Mouse (Mus musculus) testis, adult 2 months (tissue): ENCODE results near the gene Zfp346. TPM values are rescaled to one million over a fixed set of nuclear protein-coding genes. Genes with fewer than 3 reads are reported as not detected.

Experiments
- H3K27ac ChIP-seq: fragments of 200-500 bp; 2 replicates; pipeline ENCODE4 v1.5.1; 2012; ENCODE audit warnings: low read depth, low read length; ENCODE audit not compliant: control insufficient read depth, insufficient read depth
- H3K27me3 ChIP-seq: fragments of 200-500 bp; 2 replicates; pipeline ENCODE4 v1.6.1; 2012; ENCODE audit warnings: mild to moderate bottlenecking, low read length, moderate library complexity; ENCODE audit not compliant: control insufficient read depth, insufficient read depth
- H3K36me3 ChIP-seq: fragments of 200-500 bp; 2 replicates; pipeline ENCODE4 v1.6.1; 2012; ENCODE audit warnings: mild to moderate bottlenecking, low read length; ENCODE audit not compliant: control insufficient read depth, insufficient read depth
- H3K4me1 ChIP-seq: fragments of 200-500 bp; 2 replicates; pipeline ENCODE4 v1.6.1; 2012; ENCODE audit warnings: low read length; ENCODE audit not compliant: control insufficient read depth, insufficient read depth
- H3K4me3 ChIP-seq: fragments of 200-500 bp; 2 replicates; pipeline ENCODE4 v1.5.1; 2012; ENCODE audit warnings: low read depth, mild to moderate bottlenecking, low read length, moderate library complexity, mixed read lengths; ENCODE audit not compliant: control insufficient read depth
- CTCF ChIP-seq: fragments of 200-500 bp; IDR thresholded peaks from 2 replicates; pipeline ENCODE4 v1.5.1; 2012; ENCODE audit warnings: low read depth, mild to moderate bottlenecking, inconsistent platforms, low read length, moderate library complexity; ENCODE audit not compliant: control insufficient read depth, insufficient read depth, insufficient replicate concordance
- POLR2A ChIP-seq: fragments of 200-500 bp; IDR thresholded peaks from 2 replicates; pipeline ENCODE4 v1.6.1; 2012; ENCODE audit warnings: low read depth, mild to moderate bottlenecking, inconsistent platforms, low read length, moderate library complexity; ENCODE audit not compliant: control insufficient read depth
- polyA plus RNA-seq: library from polyadenylated mRNA; depleted of rRNA; stranded (reverse); fragments of >200 nt; gene quantifications from 2 replicates; pipeline ENCODE4 v1.2.3, GENCODE M21; 2012

The Zfp346 gene
- polyA plus RNA-seq, 1 experiment: 27.4 TPM

DNA sequence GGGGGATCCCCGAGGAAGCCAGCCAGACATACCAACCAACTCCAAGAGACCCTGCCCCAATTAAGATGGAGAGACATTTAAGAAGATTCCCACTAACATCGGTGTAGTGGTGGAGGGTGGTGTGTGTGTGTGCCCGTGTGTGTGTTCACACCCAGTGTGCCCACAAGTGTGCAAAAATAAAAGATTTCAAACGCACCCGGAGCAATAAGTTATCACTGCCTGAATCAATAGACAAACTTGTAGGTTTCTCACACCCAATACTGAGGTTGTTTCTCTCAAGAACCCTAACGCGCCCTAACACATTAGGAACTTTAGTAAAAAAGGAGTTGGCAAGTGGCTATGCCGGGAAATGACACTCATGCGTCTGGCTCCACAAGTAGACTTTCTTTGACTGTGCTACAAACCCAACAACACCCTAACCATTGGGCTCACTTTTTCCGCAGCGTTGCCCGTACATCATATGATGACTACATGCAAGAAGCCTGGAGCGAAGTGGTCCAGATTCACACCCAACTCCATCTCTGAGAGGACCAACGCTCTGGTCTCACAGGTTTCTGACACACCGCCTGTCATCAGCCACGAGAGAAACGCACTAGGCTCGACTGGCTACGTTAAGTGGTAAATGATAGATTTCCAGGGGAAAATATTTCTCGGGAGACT, 5.9 kb upstream of the Zfp346 start:
- no peak for TF ChIP-seq CTCF
- no peak for TF ChIP-seq POLR2A
- peak overlapping the region; percentile 93 for H3K27ac ChIP-seq
- peak overlapping the region; percentile 96 for H3K4me3 ChIP-seq
- H3K4me1 ChIP-seq: peaks cover 7% of the 10 kb centered on the region
- no peaks in the 10 kb centered on the region for H3K36me3 ChIP-seq
- H3K27me3 ChIP-seq: no peaks in the 10 kb centered on the region

DNA sequence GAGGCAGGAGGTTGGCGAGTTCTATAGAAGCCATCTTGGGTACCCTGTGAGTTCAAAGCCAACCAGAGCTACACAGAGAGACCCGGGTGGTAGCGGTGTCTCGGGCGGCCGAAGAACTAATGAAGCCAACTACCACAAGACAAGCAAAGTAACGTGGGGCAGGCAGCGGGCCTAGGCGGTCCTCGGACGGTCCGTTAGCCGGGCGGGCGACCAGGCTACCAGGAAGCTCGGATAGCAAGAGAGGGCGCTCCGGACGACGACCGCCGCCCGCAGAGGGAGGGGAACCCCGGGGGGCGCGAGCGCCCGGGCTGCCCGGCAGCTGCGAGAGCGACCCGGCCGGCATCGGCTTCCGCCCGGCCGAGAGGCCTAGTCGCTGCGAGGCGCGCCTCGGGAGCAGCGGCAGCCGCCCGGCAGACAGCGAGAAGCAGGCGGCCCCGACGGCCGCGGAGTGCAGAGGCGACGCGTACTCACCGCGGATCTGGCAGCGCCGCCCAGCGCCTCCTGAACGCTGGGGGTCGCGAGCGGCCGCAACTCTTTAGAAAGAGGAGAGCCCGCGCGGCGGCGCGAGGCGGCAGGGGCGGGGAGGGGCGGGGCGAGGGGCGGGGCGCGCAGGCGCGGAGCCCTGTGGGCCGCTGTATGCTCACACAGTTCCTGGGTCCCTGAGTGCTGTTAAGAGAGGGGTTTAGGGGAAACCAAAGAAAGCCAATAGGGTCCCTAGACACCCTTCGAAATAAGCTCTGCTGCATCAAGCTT, 5.2 kb upstream of the Zfp346 start, which contains the start of gene Uimc1:
Gene Uimc1 (minus strand): TSS at position 575 of the 753 bp plus-strand sequence.
- peak within 1 kb of the TSS; percentile 93 for H3K27ac ChIP-seq
- peak within 1 kb of the TSS; percentile 96 for H3K4me3 ChIP-seq
- peaks cover 7% of the 10 kb centered on the region for H3K4me1 ChIP-seq
- H3K27me3 ChIP-seq: no peaks in the 10 kb centered on the region
- TF ChIP-seq CTCF: no peak
- peak; percentile 73 for TF ChIP-seq POLR2A
- no peaks in the 10 kb centered on the region for H3K36me3 ChIP-seq

DNA sequence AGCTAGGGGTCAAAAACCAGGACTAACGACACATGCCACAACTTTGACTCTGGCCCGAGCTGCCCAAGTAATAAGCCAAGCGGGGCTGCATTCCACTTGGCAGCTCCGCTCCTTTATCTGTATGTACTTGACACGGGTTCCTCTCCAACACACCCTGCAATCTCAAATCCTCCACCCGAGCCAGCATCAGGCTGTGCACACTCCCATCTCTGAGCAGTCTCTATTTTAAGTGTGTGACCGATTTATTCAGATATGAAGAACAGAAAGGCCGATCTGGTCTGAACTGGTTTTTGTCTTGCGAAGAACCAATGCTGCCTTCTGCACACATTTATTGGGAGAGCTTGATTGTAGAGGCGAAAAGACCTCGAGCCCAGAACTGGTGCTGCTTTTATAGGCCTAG, 3.5 kb upstream of the Zfp346 start:
- Histone ChIP-seq H3K4me3 (no peak overlapping the region), H3K27ac (no peak overlapping the region), H3K27me3 (no peaks in the 10 kb centered on the region), H3K4me1 (peaks cover 12% of the 10 kb centered on the region), H3K36me3 (no peaks in the 10 kb centered on the region; the same call in 1 of the 2 replicates)
- TF ChIP-seq POLR2A (no peak), CTCF (no peak)

DNA sequence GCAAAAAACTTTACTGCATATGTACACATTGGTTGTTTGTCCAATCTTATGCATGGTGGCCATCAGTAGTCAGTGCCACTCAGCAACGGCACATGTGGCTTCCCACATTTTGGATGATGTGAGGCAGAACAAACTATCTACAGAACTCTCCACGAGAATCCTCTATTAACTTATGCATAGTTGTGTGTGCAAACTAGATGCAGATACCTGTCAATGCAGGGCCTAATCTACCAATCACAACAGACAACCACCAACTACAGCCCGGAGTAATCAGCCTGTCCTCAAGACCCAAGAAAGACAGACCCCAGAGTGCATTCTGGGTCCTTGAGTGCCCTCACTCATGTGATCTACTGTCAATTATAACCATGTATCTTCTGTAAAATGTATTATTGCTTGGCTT, 2.7 kb upstream of the Zfp346 start:
- TF ChIP-seq CTCF (no peak), POLR2A (no peak)
- Histone ChIP-seq H3K27me3 (no peaks in the 10 kb centered on the region), H3K4me1 (peaks cover 12% of the 10 kb centered on the region), H3K27ac (no peak overlapping the region), H3K36me3 (no peaks in the 10 kb centered on the region; the same call in 1 of the 2 replicates), H3K4me3 (no peak overlapping the region)

DNA sequence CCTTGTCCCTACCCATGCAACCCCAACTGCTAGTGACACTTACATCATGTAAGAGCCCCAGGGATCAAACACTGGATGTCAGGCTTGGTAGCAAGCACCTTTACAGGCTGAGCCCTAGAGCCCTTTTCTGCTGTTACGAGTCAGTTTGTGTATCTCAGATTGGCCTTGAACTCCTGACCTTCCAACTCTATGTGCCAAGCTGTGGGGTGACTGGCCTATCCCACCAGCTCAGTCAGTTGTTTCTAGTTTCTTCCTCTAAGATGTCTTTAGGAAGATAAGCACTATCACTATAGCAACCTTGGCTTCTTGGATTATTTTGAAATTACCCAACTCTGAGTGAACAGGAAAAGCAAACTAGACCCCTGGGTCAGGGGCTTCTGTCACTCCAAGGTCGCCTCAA, 1.8 kb upstream of the Zfp346 start:
- peaks cover 12% of the 10 kb centered on the region for H3K4me1 ChIP-seq
- peaks cover 1% of the 10 kb centered on the region; the same call in 1 of the 2 replicates for H3K36me3 ChIP-seq
- TF ChIP-seq CTCF (no peak), POLR2A (no peak)
- no peak overlapping the region for H3K4me3 ChIP-seq
- H3K27me3 ChIP-seq: no peaks in the 10 kb centered on the region
- no peak overlapping the region for H3K27ac ChIP-seq

DNA sequence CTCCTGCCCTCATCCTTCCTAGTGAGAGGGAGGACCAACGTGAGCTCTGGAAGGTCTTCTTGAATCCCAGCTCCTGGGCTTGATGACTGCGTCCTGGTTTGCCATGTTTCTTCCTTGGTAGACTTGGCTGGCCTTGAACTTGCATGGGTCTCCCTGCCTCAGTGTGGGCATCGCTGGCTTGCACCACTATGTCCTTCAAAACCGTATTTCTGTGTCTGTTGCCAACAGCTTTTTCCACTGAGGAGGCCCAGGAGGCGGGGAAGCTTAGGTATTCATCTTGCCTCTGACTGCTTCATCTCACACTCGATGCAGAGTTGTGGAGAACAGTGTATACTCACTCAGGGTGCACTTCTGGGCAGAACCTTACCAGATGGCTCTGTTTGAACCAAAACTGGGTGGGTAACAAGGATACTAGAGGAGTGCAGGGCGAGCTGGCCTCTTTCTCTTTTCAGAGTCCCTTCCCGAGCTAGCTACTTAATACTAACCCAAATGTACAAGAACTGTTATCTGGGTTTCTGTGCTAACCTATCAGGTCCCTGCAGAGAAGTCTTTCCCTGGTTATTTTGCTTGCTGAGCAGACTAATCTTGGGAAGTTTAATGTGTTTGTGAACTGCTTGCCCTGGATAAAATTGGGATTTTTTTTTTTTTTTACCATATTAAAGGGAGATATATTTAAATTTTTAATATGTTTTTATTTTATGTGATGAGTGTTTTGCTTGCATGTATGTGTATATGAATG, 1.0 kb downstream of the Zfp346 start:
- Histone ChIP-seq H3K36me3 (peaks cover 1% of the 10 kb centered on the region; the same call in 1 of the 2 replicates), H3K27me3 (no peaks in the 10 kb centered on the region), H3K4me1 (peaks cover 5% of the 10 kb centered on the region), H3K27ac (peak overlapping the region; percentile 85), H3K4me3 (peak overlapping the region; percentile 89)
- TF ChIP-seq CTCF (no peak), POLR2A (no peak)

DNA sequence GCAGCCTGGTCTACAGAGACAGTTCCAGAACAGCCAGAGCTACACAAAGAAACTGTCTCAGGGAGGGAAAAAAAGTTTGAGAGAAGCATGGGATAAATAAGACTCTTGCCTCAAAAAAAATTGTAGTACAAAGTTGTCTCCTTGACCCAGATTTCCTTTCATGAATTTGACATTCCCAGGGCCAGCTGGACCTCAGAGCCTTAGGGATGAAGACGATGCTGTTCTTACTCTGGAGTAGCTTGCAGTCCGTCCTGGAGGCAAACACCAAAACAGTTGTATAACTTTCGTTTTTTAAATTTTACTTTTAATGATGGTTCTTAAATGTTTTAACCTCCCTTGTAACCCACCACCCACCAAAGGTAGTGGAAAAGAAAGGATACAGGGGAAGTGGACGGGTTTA, 2.0 kb downstream of the Zfp346 start:
- H3K27ac ChIP-seq: peak overlapping the region; percentile 23; the same call in 1 of the 2 replicates
- TF ChIP-seq POLR2A (no peak), CTCF (no peak)
- peaks cover 5% of the 10 kb centered on the region for H3K4me1 ChIP-seq
- H3K4me3 ChIP-seq: no peak overlapping the region
- H3K27me3 ChIP-seq: no peaks in the 10 kb centered on the region
- peaks cover 1% of the 10 kb centered on the region; the same call in 1 of the 2 replicates for H3K36me3 ChIP-seq
